Mouse (Mus musculus) MEL (cell line): ENCODE results near the gene Gm5426.

Source experiments
- CTCF ChIP-seq, 3 experiments: IDR thresholded peaks in 2 of 3; conservative IDR thresholded peaks in 1 of 3; 2 replicates each; pipeline ENCODE4 v1.5.1; 2011 to 2012; ENCODE audit warnings: low read length in 3 of 3, low read depth in 2 of 3, mild to moderate bottlenecking in 2 of 3, improper control_type of control experiment in 1 of 3, inconsistent platforms in 1 of 3, mixed read lengths in 1 of 3, moderate library complexity in 1 of 3; ENCODE audit not compliant: control insufficient read depth in 1 of 3, insufficient read depth in 1 of 3, poor library complexity in 1 of 3, severe bottlenecking in 1 of 3
- MAX ChIP-seq: IDR thresholded peaks from 2 replicates; pipeline ENCODE4 v1.6.1; 2011; ENCODE audit warnings: low read length, improper control_type of control experiment
- MEF2A ChIP-seq: IDR thresholded peaks from 2 replicates; pipeline ENCODE4 v1.6.1; 2014; ENCODE audit warnings: low read depth, mild to moderate bottlenecking, inconsistent platforms, low read length, improper control_type of control experiment; ENCODE audit not compliant: poor library complexity, insufficient replicate concordance, severe bottlenecking; ENCODE audit errors: extremely low read depth
- POLR2A ChIP-seq, 2 experiments: IDR thresholded peaks; 2 replicates each; pipeline ENCODE4 v1.6.1; 2011 to 2012; ENCODE audit warnings: low read length in 2 of 2, mild to moderate bottlenecking in 2 of 2, control low read depth in 1 of 2, improper control_type of control experiment in 1 of 2, low read depth in 1 of 2, moderate library complexity in 1 of 2; ENCODE audit not compliant: control insufficient read depth in 1 of 2, insufficient read depth in 1 of 2, poor library complexity in 1 of 2
- SMC3 ChIP-seq: IDR thresholded peaks from 2 replicates; pipeline ENCODE4 v1.6.1; 2011; ENCODE audit warnings: low read depth, low read length, improper control_type of control experiment
- TCF12 ChIP-seq: IDR thresholded peaks from 2 replicates; pipeline ENCODE4 v1.6.1; 2014; ENCODE audit warnings: low read depth, mild to moderate bottlenecking, inconsistent platforms, low read length, improper control_type of control experiment, moderate library complexity
- UBTF ChIP-seq: IDR thresholded peaks from 2 replicates; pipeline ENCODE4 v1.6.1; 2012; ENCODE audit warnings: low read depth, mild to moderate bottlenecking, inconsistent platforms, low read length, improper control_type of control experiment, moderate library complexity, borderline replicate concordance; ENCODE audit not compliant: insufficient read depth
- USF1 ChIP-seq: IDR thresholded peaks from 2 replicates; pipeline ENCODE4 v1.6.1; 2014; ENCODE audit warnings: low read depth, mild to moderate bottlenecking, inconsistent platforms, low read length, improper control_type of control experiment, moderate library complexity
- ZNF384 ChIP-seq: IDR thresholded peaks from 2 replicates; pipeline ENCODE4 v1.6.1; 2012; ENCODE audit warnings: low read depth, mild to moderate bottlenecking, inconsistent platforms, low read length, improper control_type of control experiment

GRCm38 (mm10) chr10:96148250-96148699, 11.9 kb downstream of the Gm5426 start:
- TF ChIP-seq POLR2A (IDR thresholded peaks at IDR 0.05; ENCODE audit: control insufficient read depth in 1 of 2, insufficient read depth in 1 of 2, low read depth in 1 of 2, low read length in 2 of 2, poor library complexity in 1 of 2) (no peak), MAX (no peak), USF1 (no peak), CTCF (IDR thresholded peaks at IDR 0.05 in 2 of 3, conservative IDR thresholded peaks at IDR 0.05 in 1 of 3; ENCODE audit: control insufficient read depth in 1 of 3, insufficient read depth in 1 of 3, low read depth in 2 of 3, low read length in 3 of 3, poor library complexity in 1 of 3, severe bottlenecking in 1 of 3) (no peak), SMC3 (no peak), ZNF384 (no peak), MEF2A (no peak), UBTF (no peak), TCF12 (no peak)
